Mouse (Mus musculus) mature B cell (primary cell): ENCODE measurements around the gene Copg2.

Experiments
- in situ Hi-C: fragments of 300-500 bp; cut with MboI; formaldehyde crosslinking; loops from 2 replicates; pipeline ENCODE4 v1.14.3; 2019

Copg2 gene

GRCm38 (mm10) chr6:30734988-30735727 lies 161.4 kb downstream of the Copg2 start:
- in situ Hi-C loops: no loop called here

GRCm38 (mm10) chr6:30734465-30734864 lies 162.1 kb downstream of the Copg2 start:
- in situ Hi-C loops: no loop called here

- in situ Hi-C loops: no loop called here
Observed at GRCm38 (mm10) chr6:30732571-30733130, 163.9 kb downstream of the Copg2 start.

- in situ Hi-C loops: no loop called here
Observed at GRCm38 (mm10) chr6:30730301-30730971, 166.2 kb downstream of the Copg2 start.

- in situ Hi-C loops: no loop called here
Observed at GRCm38 (mm10) chr6:30723331-30723730, 173.3 kb downstream of the Copg2 start, which contains the start of gene Mest. Mest (plus strand) TSS chr6:30723547.

- in situ Hi-C loops: no loop called here
Observed at GRCm38 (mm10) chr6:30722385-30723164, 174.0 kb downstream of the Copg2 start.

- in situ Hi-C loops: no loop called here
Observed at GRCm38 (mm10) chr6:30716796-30717195, 179.8 kb downstream of the Copg2 start.

- in situ Hi-C loops: no loop called here
Observed at GRCm38 (mm10) chr6:30714891-30715471, 181.6 kb downstream of the Copg2 start.

- in situ Hi-C loops: no loop called here
Observed at GRCm38 (mm10) chr6:30713896-30714295, 182.7 kb downstream of the Copg2 start.

- in situ Hi-C loops: no loop called here
Observed at GRCm38 (mm10) chr6:30713455-30713854, 183.1 kb downstream of the Copg2 start.

GRCm38 (mm10) chr6:30712484-30712883 lies 184.1 kb downstream of the Copg2 start:
- in situ Hi-C loops: no loop called here

GRCm38 (mm10) chr6:30711365-30711763 lies 185.2 kb downstream of the Copg2 start:
- in situ Hi-C loops: no loop called here

GRCm38 (mm10) chr6:30710371-30711364 lies 185.9 kb downstream of the Copg2 start:
- in situ Hi-C loops: no loop called here

GRCm38 (mm10) chr6:30709115-30709514 lies 187.5 kb downstream of the Copg2 start:
- in situ Hi-C loops: no loop called here

- in situ Hi-C loops: no loop called here
Observed at GRCm38 (mm10) chr6:30703977-30704602, 192.5 kb downstream of the Copg2 start.

- in situ Hi-C loops: no loop called here
Observed at GRCm38 (mm10) chr6:30703476-30703875, 193.1 kb downstream of the Copg2 start.

GRCm38 (mm10) chr6:30702881-30703280 lies 193.7 kb downstream of the Copg2 start:
- in situ Hi-C loops: no loop called here

- in situ Hi-C loops: no loop called here
Observed at GRCm38 (mm10) chr6:30700182-30700581, 196.4 kb downstream of the Copg2 start.

- in situ Hi-C loops: no loop called here
Observed at GRCm38 (mm10) chr6:30698036-30698435, 198.6 kb downstream of the Copg2 start.
